Mouse (Mus musculus) common myeloid progenitor, adult 5-6 weeks (primary cell): ENCODE measurements around the gene Pde4c. TPM values are rescaled to one million over a fixed set of nuclear protein-coding genes. Genes with fewer than 3 reads are reported as not detected.

Experiments
- ATAC-seq: replicated peaks from 2 replicates; pipeline ENCODE4 v1.8.0; 2016; ENCODE audit warnings: low read depth, mild to moderate bottlenecking, moderate TSS enrichment, inconsistent platforms; ENCODE audit not compliant: poor library complexity, severe bottlenecking
- total RNA-seq: library from RNA; stranded (forward); fragments of 200-1000, 187-1606 nt; gene quantifications from 2 replicates; pipeline ENCODE4 v1.2.3, GENCODE M21; 2017

Gene Pde4c
- total RNA-seq, 1 experiment from 2014 or later = 0.09 TPM

DNA sequence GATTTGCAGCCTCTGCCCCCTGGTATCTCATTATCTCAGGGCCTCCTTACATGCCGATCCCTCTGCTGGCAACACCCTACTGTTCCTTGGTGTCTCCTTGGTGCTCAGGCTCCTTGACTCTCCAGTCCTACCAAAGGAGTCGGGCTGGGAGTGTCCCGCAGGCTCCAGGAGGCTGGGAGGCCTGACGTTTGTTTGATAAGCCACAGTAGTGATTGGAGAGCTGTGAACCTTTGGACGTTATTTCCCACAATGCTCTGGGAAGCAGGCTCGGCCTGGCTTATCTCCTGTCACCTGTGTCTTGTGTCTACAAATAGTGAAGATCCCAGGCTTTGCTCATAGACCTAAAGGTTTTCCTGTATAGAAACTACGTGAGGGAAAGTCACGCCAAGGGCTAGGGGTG, 40.5 kb downstream of the Pde4c start:
- ATAC-seq = no peak

GRCm38 (mm10) chr8:70764676-70765075, 41.2 kb downstream of the Pde4c start:
- no peak for ATAC-seq

GRCm38 (mm10) chr8:70765329-70765728, 41.8 kb downstream of the Pde4c start:
- ATAC-seq = no peak

DNA sequence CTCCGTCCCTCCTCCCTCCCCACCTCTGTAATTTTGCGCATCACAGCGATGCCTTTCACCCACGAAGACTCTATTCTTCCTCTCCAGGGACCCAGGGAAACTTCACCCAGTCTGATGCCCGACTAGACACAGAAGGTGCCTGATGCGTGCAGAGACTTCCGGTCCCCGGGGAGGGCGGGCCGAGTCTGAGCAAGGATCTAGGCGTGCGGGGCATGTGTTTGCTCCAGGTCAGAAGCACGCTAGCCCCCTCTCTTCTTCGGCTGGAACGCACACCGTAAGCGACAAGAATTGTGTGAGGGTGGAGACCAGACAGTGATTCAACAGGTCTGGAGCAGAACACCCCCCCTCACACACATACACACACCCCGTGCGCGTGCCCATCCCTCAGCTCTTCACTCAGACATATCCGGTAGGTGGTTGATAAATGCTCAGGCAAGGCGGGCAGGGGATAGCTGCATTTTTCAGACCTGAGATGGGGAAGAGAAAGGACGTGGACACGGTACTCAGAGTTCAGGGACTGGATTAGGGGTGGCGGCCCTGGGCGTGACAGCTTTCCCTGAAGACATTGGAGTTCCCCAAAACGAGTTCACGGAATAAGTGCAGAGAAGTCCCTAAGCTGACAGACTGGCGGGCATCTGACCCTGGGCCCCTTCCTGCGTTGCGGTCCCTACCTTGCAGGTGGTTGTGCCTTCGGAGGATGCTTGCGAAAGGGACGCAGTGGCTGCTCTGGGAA, 42.5 kb downstream of the Pde4c start:
- 0 out of 2 replicates have a peak, but pooled peaks have one; percentile 6 for ATAC-seq

GRCm38 (mm10) chr8:70766571-70767440, 43.3 kb downstream of the Pde4c start:
- peak; percentile 19; the same call in 1 of the 2 replicates for ATAC-seq

GRCm38 (mm10) chr8:70767503-70767902, 44.0 kb downstream of the Pde4c start:
- no peak for ATAC-seq

DNA sequence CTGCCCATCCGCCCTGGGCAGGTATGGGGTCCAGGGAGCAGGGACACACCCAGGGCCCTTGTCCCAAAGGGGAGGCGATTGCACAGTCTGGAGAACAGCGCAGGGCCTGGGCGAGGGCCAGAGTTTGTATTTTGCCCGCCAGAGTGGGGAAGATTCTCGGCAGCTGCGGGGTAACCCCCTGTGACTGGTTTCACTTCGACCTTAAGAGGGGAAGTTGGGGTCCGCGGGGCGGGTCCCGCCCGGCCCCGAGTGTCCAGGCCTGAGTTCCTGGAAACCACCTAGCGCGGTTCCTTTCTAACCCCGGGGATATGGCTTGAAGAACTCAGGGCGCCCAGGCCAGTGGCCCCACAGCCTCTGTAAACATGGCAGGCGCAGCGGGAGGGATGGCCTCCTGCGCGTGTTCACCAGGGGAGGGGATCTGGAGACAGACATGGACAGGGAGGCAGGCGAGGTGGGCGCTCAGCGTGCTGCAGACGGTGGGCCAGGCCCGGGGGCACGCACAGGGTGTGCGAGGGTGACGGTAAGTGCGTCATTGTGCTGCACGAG, 44.8 kb downstream of the Pde4c start:
- ATAC-seq = no peak

DNA sequence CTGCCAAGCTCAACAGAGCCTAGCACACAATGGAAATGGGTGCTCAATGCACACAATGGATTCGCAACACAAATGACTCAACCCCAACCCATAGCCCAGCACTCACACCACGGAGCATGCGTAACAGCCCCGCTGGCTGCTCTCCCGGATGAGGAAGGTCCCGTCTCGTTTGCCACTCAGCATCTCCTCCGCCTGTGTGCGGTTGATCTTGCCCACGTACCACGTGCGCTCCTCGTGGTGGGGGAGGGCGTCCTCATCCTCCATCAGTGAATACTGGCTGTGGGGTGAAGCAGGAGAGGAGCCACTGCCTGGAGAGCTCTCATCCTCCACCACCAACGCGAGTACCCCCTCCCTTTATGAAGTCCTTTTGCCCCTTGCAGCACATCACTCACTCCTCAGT, 45.4 kb downstream of the Pde4c start:
- ATAC-seq = no peak

- ATAC-seq = peak; percentile 82
These were observed 45.8 kb downstream of the Pde4c start for GRCm38 (mm10) chr8:70769359-70769758.

- ATAC-seq = no peak
These were observed 46.3 kb downstream of the Pde4c start for GRCm38 (mm10) chr8:70769858-70770257.

DNA sequence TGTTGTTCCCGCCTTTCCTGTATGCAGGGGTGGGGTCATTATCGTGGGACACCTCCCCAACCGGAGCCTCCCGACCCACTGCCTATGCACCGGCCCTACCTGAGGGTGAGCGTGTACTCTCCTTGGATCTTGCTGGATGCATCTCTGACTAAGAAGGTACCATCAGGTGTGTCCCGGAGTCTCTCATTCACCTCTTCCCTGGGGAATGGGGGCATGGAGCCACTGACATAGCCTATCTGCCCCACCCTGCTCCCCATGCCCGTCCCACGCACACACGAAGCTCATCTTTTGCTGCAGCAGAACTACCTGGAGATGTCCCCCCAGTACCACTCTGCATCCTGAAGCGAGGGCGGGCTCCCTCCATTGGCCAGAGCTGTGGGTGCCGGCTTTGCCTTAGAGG, 47.2 kb downstream of the Pde4c start:
- ATAC-seq = no peak

- no peak for ATAC-seq
These were observed 47.7 kb downstream of the Pde4c start for GRCm38 (mm10) chr8:70771217-70771616.

DNA sequence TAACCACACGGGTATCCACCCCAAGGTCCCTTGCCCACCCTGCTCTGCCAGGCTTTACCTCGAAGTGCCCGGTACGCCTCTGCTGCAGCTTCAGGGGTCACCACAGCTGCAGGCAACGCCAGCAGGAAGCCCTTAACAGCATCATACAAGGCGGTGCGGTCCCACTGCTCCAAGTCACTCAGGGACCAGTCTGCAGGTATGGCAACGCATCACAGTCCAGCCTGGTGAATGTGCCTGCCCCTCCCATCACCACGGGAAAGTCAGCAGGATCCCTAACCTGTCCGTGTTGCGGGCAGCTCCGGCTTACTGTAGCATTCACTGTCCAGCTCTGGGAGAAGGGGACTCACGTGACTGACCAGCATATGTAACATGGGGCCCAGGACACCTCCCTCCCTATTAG, 48.6 kb downstream of the Pde4c start:
- ATAC-seq = no peak

GRCm38 (mm10) chr8:70772890-70773289, 49.4 kb downstream of the Pde4c start:
- ATAC-seq = no peak

- ATAC-seq = no peak
These were observed 49.9 kb downstream of the Pde4c start for GRCm38 (mm10) chr8:70773410-70773809.

GRCm38 (mm10) chr8:70773833-70774232, 50.3 kb downstream of the Pde4c start:
- ATAC-seq = no peak

- no peak for ATAC-seq
These were observed 51.2 kb downstream of the Pde4c start for GRCm38 (mm10) chr8:70774740-70775139.

GRCm38 (mm10) chr8:70775227-70775626, 51.7 kb downstream of the Pde4c start:
- no peak for ATAC-seq

DNA sequence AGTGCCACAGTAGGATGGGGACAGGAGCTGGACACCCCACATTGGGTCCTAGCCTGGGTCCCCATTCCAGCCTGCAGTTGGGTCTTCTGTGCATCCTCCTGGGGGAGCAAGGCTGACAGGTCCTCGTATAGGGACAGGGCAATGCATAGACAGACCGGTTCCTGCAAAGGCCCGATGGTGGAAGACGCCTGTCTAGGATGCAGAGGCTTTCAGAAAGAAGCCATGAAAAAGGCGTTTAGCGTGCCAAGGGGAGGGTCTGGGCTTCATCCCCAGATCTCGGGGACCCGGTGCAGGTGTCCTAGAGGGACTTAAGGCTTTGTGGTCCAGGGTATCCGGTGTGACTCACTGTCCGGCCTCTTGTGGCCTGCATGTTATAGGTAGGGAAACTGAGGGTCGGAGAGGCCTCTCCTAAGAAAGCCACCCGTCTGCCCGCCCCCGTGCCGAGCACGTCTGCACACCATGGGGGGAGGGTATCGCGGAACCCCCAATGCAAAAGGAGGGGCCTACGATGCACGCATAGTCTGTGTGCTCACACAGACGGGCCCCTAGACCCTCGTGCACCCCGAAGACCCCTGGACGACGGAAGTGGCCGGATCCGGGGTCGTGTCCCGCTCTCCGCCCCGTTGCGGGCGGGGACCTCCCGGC, 52.5 kb downstream of the Pde4c start:
- ATAC-seq = no peak
